Mouse (Mus musculus): ENCODE data around the gene Nln.

DNA sequence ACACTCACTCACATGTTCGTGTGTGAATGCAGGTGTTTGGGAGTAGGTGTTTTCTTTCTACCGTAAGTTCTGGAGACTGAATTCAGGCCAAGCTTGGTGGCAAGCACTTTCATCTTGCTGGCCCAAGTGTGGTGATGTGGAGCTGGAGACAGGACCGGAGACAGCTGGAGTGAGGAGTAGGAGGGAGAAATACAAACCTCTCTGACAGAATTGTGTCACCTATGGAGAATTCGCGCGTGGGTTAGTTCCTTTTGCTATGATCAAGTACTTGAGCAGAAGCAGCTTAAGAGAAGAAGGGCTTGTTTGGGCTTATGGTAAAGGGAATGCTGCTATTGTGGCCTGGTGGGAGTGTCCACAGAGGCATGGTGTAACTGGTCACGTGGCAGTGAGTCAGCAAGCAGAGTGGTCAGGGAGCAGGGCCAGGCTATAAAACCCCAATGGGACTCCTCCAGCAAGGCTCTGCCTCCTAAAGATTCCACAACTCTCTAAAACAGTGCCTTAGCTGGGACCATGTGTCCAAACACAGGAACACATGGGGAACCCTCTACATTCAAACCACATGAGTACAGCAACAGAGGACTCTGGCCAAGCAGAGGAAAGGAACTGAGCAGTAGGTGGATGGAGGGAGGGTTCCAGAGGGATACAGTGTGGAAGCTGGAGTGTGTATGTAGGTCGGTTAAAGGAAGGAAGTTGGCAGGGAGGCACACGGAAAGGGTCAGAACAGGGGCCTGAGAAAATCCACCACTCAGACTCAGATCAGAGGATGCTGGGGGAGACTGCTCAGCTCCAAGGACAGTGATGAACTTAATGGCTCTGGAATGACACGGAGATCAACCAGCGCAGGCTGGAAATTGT is 14.7 kb downstream of the Nln start:
- no peak for TF ChIP-seq HCFC1 (IDR thresholded peaks at IDR 0.05; ENCODE audit: borderline replicate concordance, insufficient read depth, low read length)
- no peak for TF ChIP-seq MAFK (IDR thresholded peaks at IDR 0.05; ENCODE audit: insufficient read depth, low read depth, low read length)
- no peak for TF ChIP-seq ZNF384 (IDR thresholded peaks at IDR 0.05; ENCODE audit: low read depth, low read length)
- TF ChIP-seq CHD2 (IDR thresholded peaks at IDR 0.05; ENCODE audit: low read depth, low read length): no peak
